Mouse (Mus musculus) hindbrain, embryonic 15.5 days (tissue): ENCODE measurements at regions not wholly inside any gene's neighbourhood (a gene's known extent, or its start where the extent isn't known, plus 50 kb on each side); places are given as distances from the start of the nearest gene placed in this dataset.
A peak's percentile ranks its signal among the peaks of the same experiment; 100 is the strongest.

Experiments used
- ATAC-seq: fragments of 200-750 bp; cut with Nextera tagmentation; 2 replicates; pipeline ENCODE4 v1.8.0; 2017; ENCODE audit warnings: low read depth, moderate number of reproducible peaks, moderate TSS enrichment; ENCODE audit not compliant: low FRiP score
- H3K27ac ChIP-seq: fragments of 300-500 bp; sonication (generic); replicated peaks from 2 replicates; pipeline ENCODE4 v1.5.1; 2015; ENCODE audit warnings: mild to moderate bottlenecking, inconsistent platforms
- H3K27me3 ChIP-seq: fragments of 300-500 bp; sonication (generic); 2 replicates; pipeline ENCODE4 v1.6.1; 2015; ENCODE audit warnings: control low read depth, inconsistent platforms
- H3K36me3 ChIP-seq: fragments of 300-500 bp; sonication (generic); 2 replicates; pipeline ENCODE4 v1.6.1; 2015; ENCODE audit warnings: control low read depth, inconsistent platforms
- H3K4me1 ChIP-seq: fragments of 300-500 bp; sonication (generic); replicated peaks from 2 replicates; pipeline ENCODE4 v1.6.1; 2015; ENCODE audit warnings: control low read depth, inconsistent platforms
- H3K4me2 ChIP-seq: fragments of 300-500 bp; sonication (generic); 2 replicates; pipeline ENCODE4 v1.6.1; 2015; ENCODE audit warnings: moderate library complexity, mild to moderate bottlenecking, inconsistent platforms
- H3K4me3 ChIP-seq: fragments of 300-500 bp; sonication (generic); 2 replicates; pipeline ENCODE4 v1.5.1; 2015; ENCODE audit warnings: mild to moderate bottlenecking, inconsistent platforms
- H3K9ac ChIP-seq: fragments of 300-500 bp; sonication (generic); 2 replicates; pipeline ENCODE4 v1.6.1; 2015; ENCODE audit warnings: inconsistent platforms
- H3K9me3 ChIP-seq: fragments of 300-500 bp; sonication (generic); 2 replicates; pipeline ENCODE4 v1.6.1; 2016; ENCODE audit warnings: control low read depth, inconsistent platforms
- WGBS: fragments of 180-500 bp; shearing (Covaris S2); methylation state at CpG from one replicate; pipeline ENCODE4 v1.1.7; 2015; 5-methylcytosine and 5-hydroxymethylcytosine counted together

GRCm38 (mm10) chr12:10582840-10583614 lies 192.5 kb downstream of the Rdh14 start:
- no peak for ATAC-seq
- Histone ChIP-seq H3K9me3 (no peaks in the 10 kb centered on the region), H3K4me2 (no peak overlapping the region), H3K9ac (no peak overlapping the region), H3K27ac (no peak overlapping the region), H3K36me3 (no peaks in the 10 kb centered on the region), H3K27me3 (no peaks in the 10 kb centered on the region), H3K4me3 (no peak overlapping the region), H3K4me1 (no peaks in the 10 kb centered on the region)
- 81% methylated on average over 4 of the region's 4 CpGs for WGBS

- H3K36me3 ChIP-seq: no peaks in the 10 kb centered on the region
- no peaks in the 10 kb centered on the region for H3K4me1 ChIP-seq
- H3K27me3 ChIP-seq: no peaks in the 10 kb centered on the region
- H3K9me3 ChIP-seq: no peaks in the 10 kb centered on the region
- no peak overlapping the region for H3K27ac ChIP-seq
- H3K4me2 ChIP-seq: peak overlapping the region; percentile 14
- no peak for ATAC-seq
- whole genome bisulfite sequencing: 63% methylated on average over 7 of the region's 7 CpGs
- H3K4me3 ChIP-seq: no peak overlapping the region
- H3K9ac ChIP-seq: no peak overlapping the region
Observed at GRCm38 (mm10) chr12:10584026-10584425, 193.5 kb downstream of the Rdh14 start.

- WGBS: 36% methylated on average over 8 of the region's 8 CpGs
- no peaks in the 10 kb centered on the region for H3K36me3 ChIP-seq
- no peaks in the 10 kb centered on the region for H3K9me3 ChIP-seq
- ATAC-seq: peak; percentile 95
- H3K4me1 ChIP-seq: 0 out of 2 replicates have a peak, but pooled peaks cover 2% of the 10 kb centered on the region
- no peak overlapping the region for H3K4me2 ChIP-seq
- no peak overlapping the region for H3K27ac ChIP-seq
- no peak overlapping the region for H3K4me3 ChIP-seq
- no peak overlapping the region for H3K9ac ChIP-seq
- H3K27me3 ChIP-seq: no peaks in the 10 kb centered on the region
Observed at GRCm38 (mm10) chr12:10589537-10589936, 199.0 kb downstream of the Rdh14 start.

GRCm38 (mm10) chr12:10597976-10598746 lies 207.6 kb downstream of the Rdh14 start:
- no peaks in the 10 kb centered on the region for H3K27me3 ChIP-seq
- no peaks in the 10 kb centered on the region for H3K36me3 ChIP-seq
- H3K4me1 ChIP-seq: no peaks in the 10 kb centered on the region
- ATAC-seq: peak; percentile 79
- no peak overlapping the region for H3K4me2 ChIP-seq
- no peak overlapping the region for H3K27ac ChIP-seq
- no peaks in the 10 kb centered on the region for H3K9me3 ChIP-seq
- H3K4me3 ChIP-seq: no peak overlapping the region
- no peak overlapping the region for H3K9ac ChIP-seq
- WGBS: 14% methylated on average over 7 of the region's 7 CpGs

GRCm38 (mm10) chr12:10600111-10600510 lies 209.5 kb downstream of the Rdh14 start:
- Histone ChIP-seq H3K9ac (no peak overlapping the region), H3K9me3 (no peaks in the 10 kb centered on the region), H3K27ac (no peak overlapping the region), H3K4me1 (no peaks in the 10 kb centered on the region), H3K4me2 (no peak overlapping the region), H3K4me3 (no peak overlapping the region), H3K36me3 (no peaks in the 10 kb centered on the region), H3K27me3 (no peaks in the 10 kb centered on the region)
- 0 out of 2 replicates have a peak, but pooled peaks have one; percentile 51 for ATAC-seq
- WGBS: 69% methylated on average over 6 of the region's 6 CpGs

GRCm38 (mm10) chr12:10618319-10618718 lies 227.7 kb downstream of the Rdh14 start:
- no peaks in the 10 kb centered on the region for H3K9me3 ChIP-seq
- no peak overlapping the region for H3K9ac ChIP-seq
- H3K4me3 ChIP-seq: no peak overlapping the region
- no peak overlapping the region for H3K27ac ChIP-seq
- ATAC-seq: no peak
- no peaks in the 10 kb centered on the region for H3K27me3 ChIP-seq
- H3K36me3 ChIP-seq: no peaks in the 10 kb centered on the region
- H3K4me1 ChIP-seq: no peaks in the 10 kb centered on the region
- H3K4me2 ChIP-seq: no peak overlapping the region

- Histone ChIP-seq H3K4me1 (no peaks in the 10 kb centered on the region), H3K36me3 (no peaks in the 10 kb centered on the region), H3K4me2 (no peak overlapping the region), H3K9me3 (no peaks in the 10 kb centered on the region), H3K9ac (no peak overlapping the region), H3K27me3 (no peaks in the 10 kb centered on the region), H3K4me3 (no peak overlapping the region), H3K27ac (no peak overlapping the region)
- no peak for ATAC-seq
- 80% methylated on average over 3 of the region's 3 CpGs for WGBS
Observed at GRCm38 (mm10) chr12:10620541-10620940, 230.0 kb downstream of the Rdh14 start.

- WGBS: 69% methylated on average over 3 of the region's 3 CpGs
- Histone ChIP-seq H3K27me3 (no peaks in the 10 kb centered on the region), H3K4me3 (no peak overlapping the region), H3K4me1 (no peaks in the 10 kb centered on the region), H3K9ac (no peak overlapping the region), H3K9me3 (no peaks in the 10 kb centered on the region), H3K4me2 (no peak overlapping the region), H3K36me3 (no peaks in the 10 kb centered on the region), H3K27ac (no peak overlapping the region)
- no peak for ATAC-seq
Observed at GRCm38 (mm10) chr12:10638591-10638990, 248.0 kb downstream of the Rdh14 start.

- H3K9me3 ChIP-seq: no peaks in the 10 kb centered on the region
- no peaks in the 10 kb centered on the region for H3K27me3 ChIP-seq
- no peak overlapping the region for H3K4me2 ChIP-seq
- WGBS: 75% methylated on average over 6 of the region's 6 CpGs
- H3K36me3 ChIP-seq: no peaks in the 10 kb centered on the region
- H3K27ac ChIP-seq: no peak overlapping the region
- no peak overlapping the region for H3K9ac ChIP-seq
- H3K4me3 ChIP-seq: no peak overlapping the region
- ATAC-seq: no peak
- H3K4me1 ChIP-seq: no peaks in the 10 kb centered on the region
Observed at GRCm38 (mm10) chr12:10654466-10655184, 264.1 kb downstream of the Rdh14 start.

GRCm38 (mm10) chr12:10655185-10655544 lies 264.6 kb downstream of the Rdh14 start:
- no peaks in the 10 kb centered on the region for H3K4me1 ChIP-seq
- H3K36me3 ChIP-seq: no peaks in the 10 kb centered on the region
- no peak overlapping the region for H3K9ac ChIP-seq
- H3K4me2 ChIP-seq: no peak overlapping the region
- no peaks in the 10 kb centered on the region for H3K9me3 ChIP-seq
- no peaks in the 10 kb centered on the region for H3K27me3 ChIP-seq
- no peak for ATAC-seq
- H3K4me3 ChIP-seq: no peak overlapping the region
- H3K27ac ChIP-seq: no peak overlapping the region

GRCm38 (mm10) chr12:10658826-10659225 lies 268.3 kb downstream of the Rdh14 start:
- no peaks in the 10 kb centered on the region for H3K27me3 ChIP-seq
- H3K4me2 ChIP-seq: no peak overlapping the region
- H3K4me3 ChIP-seq: no peak overlapping the region
- WGBS: 77% methylated on average over 2 of the region's 2 CpGs
- no peak for ATAC-seq
- no peak overlapping the region for H3K9ac ChIP-seq
- H3K27ac ChIP-seq: no peak overlapping the region
- no peaks in the 10 kb centered on the region for H3K9me3 ChIP-seq
- H3K4me1 ChIP-seq: no peaks in the 10 kb centered on the region
- H3K36me3 ChIP-seq: no peaks in the 10 kb centered on the region

- ATAC-seq: peak; percentile 63; the same call in 1 of the 2 replicates
- H3K9ac ChIP-seq: no peak overlapping the region
- H3K27ac ChIP-seq: no peak overlapping the region
- no peaks in the 10 kb centered on the region for H3K36me3 ChIP-seq
- H3K4me1 ChIP-seq: no peaks in the 10 kb centered on the region
- no peaks in the 10 kb centered on the region for H3K27me3 ChIP-seq
- H3K9me3 ChIP-seq: no peaks in the 10 kb centered on the region
- H3K4me2 ChIP-seq: no peak overlapping the region
- no peak overlapping the region for H3K4me3 ChIP-seq
- 52% methylated on average over 4 of the region's 4 CpGs for WGBS
Observed at GRCm38 (mm10) chr12:10686747-10687146, 296.2 kb downstream of the Rdh14 start.
